Mouse (Mus musculus) forebrain, embryonic 12.5 days (tissue): ENCODE data around the gene Pigo. TPM values are rescaled to one million over a fixed set of nuclear protein-coding genes. Genes with fewer than 3 reads are reported as not detected.

Experiments used
- ATAC-seq: fragments of 200-750 bp; cut with Nextera tagmentation; 2 replicates; pipeline ENCODE4 v1.8.0; 2017; ENCODE audit warnings: moderate TSS enrichment; ENCODE audit not compliant: low FRiP score
- H3K27ac ChIP-seq: fragments of 300-500 bp; sonication (generic); 2 replicates; pipeline ENCODE4 v1.5.1; 2016; ENCODE audit warnings: mild to moderate bottlenecking
- H3K27me3 ChIP-seq: fragments of 300-500 bp; sonication (generic); 2 replicates; pipeline ENCODE4 v1.6.1; 2016; ENCODE audit warnings: mild to moderate bottlenecking
- H3K36me3 ChIP-seq: fragments of 300-500 bp; sonication (generic); replicated peaks from 2 replicates; pipeline ENCODE4 v1.6.1; 2016; ENCODE audit warnings: mild to moderate bottlenecking
- H3K4me1 ChIP-seq: fragments of 300-500 bp; sonication (generic); 2 replicates; pipeline ENCODE4 v1.6.1; 2016
- H3K4me2 ChIP-seq: fragments of 300-500 bp; sonication (generic); 2 replicates; pipeline ENCODE4 v1.6.1; 2016; ENCODE audit warnings: mild to moderate bottlenecking, moderate library complexity
- H3K4me3 ChIP-seq: fragments of 300-500 bp; sonication (generic); replicated peaks from 2 replicates; pipeline ENCODE4 v1.5.1; 2016; ENCODE audit warnings: mild to moderate bottlenecking
- H3K9ac ChIP-seq: fragments of 300-500 bp; sonication (generic); 2 replicates; pipeline ENCODE4 v1.6.1; 2016; ENCODE audit warnings: mild to moderate bottlenecking
- H3K9me3 ChIP-seq: fragments of 300-500 bp; sonication (generic); 2 replicates; pipeline ENCODE4 v1.6.1; 2016
- WGBS: fragments of 180-500 bp; shearing (Covaris S2); methylation state at CpG from one replicate; pipeline ENCODE4 v1.1.7; 2016; 5-methylcytosine and 5-hydroxymethylcytosine counted together
- polyA plus RNA-seq: library from polyadenylated mRNA; unstranded; fragments of >200 nt; fragmentation: Nextera tagmentation; extraction: Ambion mirVana; gene quantifications from 2 replicates; pipeline ENCODE4 v1.2.1, GENCODE M21; 2016

Pigo gene
- 24.9 and 26.7 TPM in 2 replicates for polyA plus RNA-seq

GRCm38 (mm10) chr4:43025084-43025960 lies at the start of gene Pigo:
Gene Pigo, minus strand, starts transcription at chr4:43025819.
- H3K4me3 ChIP-seq: peak within 1 kb of the TSS; percentile 58
- peak; percentile 91 for ATAC-seq
- H3K4me1 ChIP-seq: peaks cover 27% of the 10 kb centered on the region
- H3K27ac ChIP-seq: peak within 1 kb of the TSS; percentile 89
- H3K4me2 ChIP-seq: peak within 1 kb of the TSS; percentile 71
- WGBS: 9% methylated on average over 42 of the region's 42 CpGs
- peaks cover 71% of the 10 kb centered on the region for H3K36me3 ChIP-seq
- H3K9ac ChIP-seq: peak within 1 kb of the TSS; percentile 62
- no peaks in the 10 kb centered on the region for H3K27me3 ChIP-seq
- no peaks in the 10 kb centered on the region for H3K9me3 ChIP-seq

GRCm38 (mm10) chr4:43074923-43075322 lies 49.3 kb upstream of the Pigo start:
- Histone ChIP-seq H3K4me2 (no peak overlapping the region), H3K9me3 (no peaks in the 10 kb centered on the region), H3K36me3 (no peaks in the 10 kb centered on the region), H3K27ac (no peak overlapping the region), H3K4me1 (no peaks in the 10 kb centered on the region), H3K9ac (no peak overlapping the region), H3K4me3 (no peak overlapping the region), H3K27me3 (no peaks in the 10 kb centered on the region)
- ATAC-seq: no peak

- no peaks in the 10 kb centered on the region for H3K36me3 ChIP-seq
- H3K27ac ChIP-seq: no peak overlapping the region
- no peaks in the 10 kb centered on the region for H3K9me3 ChIP-seq
- ATAC-seq: no peak
- no peaks in the 10 kb centered on the region for H3K27me3 ChIP-seq
- H3K4me1 ChIP-seq: peaks cover 5% of the 10 kb centered on the region; the same call in 1 of the 2 replicates
- no peak overlapping the region for H3K4me3 ChIP-seq
- WGBS: 95% methylated on average over 4 of the region's 4 CpGs
- H3K4me2 ChIP-seq: no peak overlapping the region
- no peak overlapping the region for H3K9ac ChIP-seq
Measured at GRCm38 (mm10) chr4:43065471-43065870, 39.9 kb upstream of the Pigo start.

- H3K4me1 ChIP-seq: peaks cover 20% of the 10 kb centered on the region; the same call in 1 of the 2 replicates
- no peaks in the 10 kb centered on the region for H3K36me3 ChIP-seq
- no peaks in the 10 kb centered on the region for H3K9me3 ChIP-seq
- peak overlapping the region; percentile 80; the same call in 1 of the 2 replicates for H3K4me2 ChIP-seq
- WGBS: 46% methylated on average over 3 of the region's 3 CpGs
- H3K27me3 ChIP-seq: no peaks in the 10 kb centered on the region
- no peak overlapping the region for H3K27ac ChIP-seq
- ATAC-seq: no peak
- H3K9ac ChIP-seq: no peak overlapping the region
- 0 out of 2 replicates have a peak overlapping the region, but pooled peaks have one; percentile 76 for H3K4me3 ChIP-seq
Measured at GRCm38 (mm10) chr4:43060286-43060685, 34.7 kb upstream of the Pigo start.

DNA sequence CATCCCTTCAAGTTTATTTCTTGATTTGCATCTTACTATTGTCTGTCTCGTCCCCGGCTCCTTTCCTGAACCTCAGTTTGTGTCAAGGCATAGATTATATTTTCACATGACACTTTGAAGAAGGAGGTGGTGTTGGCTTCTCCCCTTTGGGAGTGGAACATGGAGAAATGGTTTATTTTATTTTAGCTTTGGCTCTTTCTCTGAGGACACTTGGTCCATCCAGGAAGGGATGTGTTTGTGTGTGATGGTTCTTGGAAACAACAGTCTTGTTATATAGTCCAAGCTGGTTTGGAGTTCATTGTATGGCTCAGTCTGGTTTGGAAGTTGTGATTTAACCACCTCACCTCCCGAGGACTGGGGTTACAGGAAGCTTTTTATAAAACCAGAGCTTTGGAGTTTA lies 34.1 kb upstream of the Pigo start:
- H3K4me2 ChIP-seq: peak overlapping the region; percentile 80
- peak overlapping the region; percentile 76 for H3K4me3 ChIP-seq
- peaks cover 20% of the 10 kb centered on the region; the same call in 1 of the 2 replicates for H3K4me1 ChIP-seq
- no peaks in the 10 kb centered on the region for H3K9me3 ChIP-seq
- ATAC-seq: no peak
- H3K9ac ChIP-seq: peak overlapping the region; percentile 81; the same call in 1 of the 2 replicates
- no peaks in the 10 kb centered on the region for H3K27me3 ChIP-seq
- H3K36me3 ChIP-seq: no peaks in the 10 kb centered on the region
- no peak overlapping the region for H3K27ac ChIP-seq
- 38% methylated on average over 3 of the region's 3 CpGs for WGBS

GRCm38 (mm10) chr4:43058753-43059654 lies 33.4 kb upstream of the Pigo start, which contains the start of gene Unc13b:
Gene Unc13b, plus strand, starts transcription at chr4:43058953.
- Histone ChIP-seq H3K27ac (peak within 1 kb of the TSS; percentile 85), H3K9me3 (no peaks in the 10 kb centered on the region), H3K9ac (peak within 1 kb of the TSS; percentile 81), H3K36me3 (no peaks in the 10 kb centered on the region), H3K4me1 (peaks cover 20% of the 10 kb centered on the region; the same call in 1 of the 2 replicates), H3K4me3 (peak within 1 kb of the TSS; percentile 76), H3K27me3 (no peaks in the 10 kb centered on the region), H3K4me2 (peak within 1 kb of the TSS; percentile 80)
- peak; percentile 98 for ATAC-seq
- under 1% methylated on average over 90 of the region's 90 CpGs for WGBS

DNA sequence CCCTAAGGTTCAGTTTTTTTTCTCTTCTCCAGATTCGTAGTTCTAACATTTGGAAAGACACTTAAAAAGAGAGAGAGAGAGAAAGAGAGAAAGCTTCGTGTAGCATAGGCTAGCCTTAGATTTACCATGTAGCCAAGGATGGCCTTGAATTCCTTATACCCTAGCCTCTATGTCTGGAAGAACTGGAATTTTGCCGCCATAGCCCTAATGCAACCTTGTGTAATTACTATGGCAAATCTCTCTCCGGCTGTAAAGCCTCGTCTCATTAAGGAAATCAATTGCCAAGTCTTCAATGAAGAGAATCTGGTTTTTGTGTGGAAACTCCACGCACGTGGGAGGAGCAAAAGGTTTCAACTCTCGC lies 32.8 kb upstream of the Pigo start:
- Histone ChIP-seq H3K4me2 (peak overlapping the region; percentile 80), H3K27ac (no peak overlapping the region), H3K9ac (no peak overlapping the region), H3K27me3 (no peaks in the 10 kb centered on the region), H3K36me3 (no peaks in the 10 kb centered on the region), H3K4me3 (peak overlapping the region; percentile 76), H3K9me3 (no peaks in the 10 kb centered on the region), H3K4me1 (peaks cover 20% of the 10 kb centered on the region; the same call in 1 of the 2 replicates)
- WGBS: 18% methylated on average over 8 of the region's 8 CpGs
- ATAC-seq: no peak; the same call in 1 of the 2 replicates

- WGBS: 92% methylated on average over 5 of the region's 5 CpGs
- Histone ChIP-seq H3K4me1 (peaks cover 20% of the 10 kb centered on the region; the same call in 1 of the 2 replicates), H3K4me3 (no peak overlapping the region), H3K9ac (no peak overlapping the region), H3K27me3 (no peaks in the 10 kb centered on the region), H3K27ac (no peak overlapping the region), H3K36me3 (no peaks in the 10 kb centered on the region), H3K9me3 (no peaks in the 10 kb centered on the region), H3K4me2 (no peak overlapping the region)
- no peak for ATAC-seq
Measured at GRCm38 (mm10) chr4:43057654-43058053, 32.0 kb upstream of the Pigo start.

GRCm38 (mm10) chr4:43052627-43053026 lies 27.0 kb upstream of the Pigo start:
- WGBS: 13% methylated on average over 4 of the region's 4 CpGs
- Histone ChIP-seq H3K36me3 (no peaks in the 10 kb centered on the region), H3K4me3 (no peak overlapping the region), H3K4me1 (peaks cover 3% of the 10 kb centered on the region), H3K9me3 (no peaks in the 10 kb centered on the region), H3K27ac (no peak overlapping the region), H3K27me3 (no peaks in the 10 kb centered on the region), H3K9ac (no peak overlapping the region), H3K4me2 (no peak overlapping the region)
- 0 out of 2 replicates have a peak, but pooled peaks have one; percentile 36 for ATAC-seq

- no peak for ATAC-seq
- Histone ChIP-seq H3K4me1 (peaks cover 31% of the 10 kb centered on the region), H3K27me3 (no peaks in the 10 kb centered on the region), H3K36me3 (no peaks in the 10 kb centered on the region; the same call in 1 of the 2 replicates), H3K27ac (no peak overlapping the region), H3K4me3 (peak overlapping the region; percentile 17; the same call in 1 of the 2 replicates), H3K9ac (peak overlapping the region; percentile 36; the same call in 1 of the 2 replicates), H3K9me3 (no peaks in the 10 kb centered on the region), H3K4me2 (peak overlapping the region; percentile 84)
- 5% methylated on average over 5 of the region's 5 CpGs for WGBS
Measured at GRCm38 (mm10) chr4:43047231-43047630, 21.6 kb upstream of the Pigo start.

- no peak for ATAC-seq
- Histone ChIP-seq H3K4me3 (peak overlapping the region; percentile 56; the same call in 1 of the 2 replicates), H3K9me3 (no peaks in the 10 kb centered on the region), H3K36me3 (no peaks in the 10 kb centered on the region; the same call in 1 of the 2 replicates), H3K4me1 (peaks cover 31% of the 10 kb centered on the region), H3K4me2 (peak overlapping the region; percentile 84), H3K27ac (no peak overlapping the region), H3K9ac (no peak overlapping the region), H3K27me3 (no peaks in the 10 kb centered on the region)
- WGBS: 64% methylated on average over 5 of the region's 5 CpGs
Measured at GRCm38 (mm10) chr4:43046607-43047006, 21.0 kb upstream of the Pigo start.
